Mouse (Mus musculus): Measurements from ENCODE around the gene Lad1. TPM values are rescaled to one million over a fixed set of nuclear protein-coding genes. Genes with fewer than 3 reads are reported as not detected.
A peak's percentile ranks its signal among the peaks of the same experiment; 100 is the strongest.

The Lad1 gene
- total RNA-seq, 2 experiments from 2014 or later = not detected

- ATAC-seq (replicated peaks; ENCODE audit: low FRiP score, poor library complexity, severe bottlenecking) = no peak
Observed at GRCm38 (mm10) chr1:135840675-135841395, 22.4 kb downstream of the Lad1 start.

- ATAC-seq (replicated peaks; ENCODE audit: low FRiP score, poor library complexity, severe bottlenecking) = no peak
Observed at GRCm38 (mm10) chr1:135843519-135844262, 25.3 kb downstream of the Lad1 start.

- ATAC-seq (replicated peaks; ENCODE audit: low FRiP score, poor library complexity, severe bottlenecking) = no peak
Observed at GRCm38 (mm10) chr1:135844481-135844880, 26.1 kb downstream of the Lad1 start.

GRCm38 (mm10) chr1:135846632-135847031 lies 28.2 kb downstream of the Lad1 start:
- ATAC-seq (replicated peaks; ENCODE audit: low FRiP score, poor library complexity, severe bottlenecking) = no peak

- ATAC-seq (replicated peaks; ENCODE audit: low FRiP score, poor library complexity, severe bottlenecking) = peak; percentile 67; the same call in 1 of the 2 replicates
Observed at GRCm38 (mm10) chr1:135847139-135847562, 28.8 kb downstream of the Lad1 start.

- no peak for ATAC-seq (replicated peaks; ENCODE audit: low FRiP score, poor library complexity, severe bottlenecking)
Observed at GRCm38 (mm10) chr1:135847611-135848351, 29.4 kb downstream of the Lad1 start.

- peak; percentile 61 for ATAC-seq (replicated peaks; ENCODE audit: low FRiP score, poor library complexity, severe bottlenecking)
Observed at GRCm38 (mm10) chr1:135850722-135851512, 32.5 kb downstream of the Lad1 start.

GRCm38 (mm10) chr1:135852044-135852756 lies 33.8 kb downstream of the Lad1 start:
- ATAC-seq (replicated peaks; ENCODE audit: low FRiP score, poor library complexity, severe bottlenecking) = no peak

GRCm38 (mm10) chr1:135853200-135853599 lies 34.8 kb downstream of the Lad1 start:
- ATAC-seq (replicated peaks; ENCODE audit: low FRiP score, poor library complexity, severe bottlenecking) = no peak

- ATAC-seq (replicated peaks; ENCODE audit: low FRiP score, poor library complexity, severe bottlenecking) = no peak
Observed at GRCm38 (mm10) chr1:135854591-135855343, 36.4 kb downstream of the Lad1 start.

- no peak for ATAC-seq (replicated peaks; ENCODE audit: low FRiP score, poor library complexity, severe bottlenecking)
Observed at GRCm38 (mm10) chr1:135855344-135855687, 36.9 kb downstream of the Lad1 start.

GRCm38 (mm10) chr1:135856070-135856469 lies 37.7 kb downstream of the Lad1 start:
- ATAC-seq (replicated peaks; ENCODE audit: low FRiP score, poor library complexity, severe bottlenecking) = no peak

- ATAC-seq (replicated peaks; ENCODE audit: low FRiP score, poor library complexity, severe bottlenecking) = no peak; the same call in 1 of the 2 replicates
Observed at GRCm38 (mm10) chr1:135857137-135857775, 38.9 kb downstream of the Lad1 start.

- ATAC-seq (replicated peaks; ENCODE audit: low FRiP score, poor library complexity, severe bottlenecking) = no peak
Observed at GRCm38 (mm10) chr1:135858533-135858932, 40.1 kb downstream of the Lad1 start.

GRCm38 (mm10) chr1:135861091-135861490 lies 42.7 kb downstream of the Lad1 start:
- ATAC-seq (replicated peaks; ENCODE audit: low FRiP score, poor library complexity, severe bottlenecking) = no peak

GRCm38 (mm10) chr1:135861980-135862552 lies 43.7 kb downstream of the Lad1 start:
- ATAC-seq (replicated peaks; ENCODE audit: low FRiP score, poor library complexity, severe bottlenecking) = no peak

GRCm38 (mm10) chr1:135862561-135862960 lies 44.2 kb downstream of the Lad1 start:
- ATAC-seq (replicated peaks; ENCODE audit: low FRiP score, poor library complexity, severe bottlenecking) = no peak
